Mouse (Mus musculus) neural tube, embryonic 15.5 days (tissue): ENCODE measurements around the gene Fnip2. TPM values are rescaled to one million over a fixed set of nuclear protein-coding genes. Genes with fewer than 3 reads are reported as not detected.
A peak's percentile ranks its signal among the peaks of the same experiment; 100 is the strongest.

Experiments
- ATAC-seq: fragments of 200-750 bp; cut with Nextera tagmentation; 2 replicates; pipeline ENCODE4 v1.8.0; 2017; ENCODE audit warnings: mild to moderate bottlenecking, moderate TSS enrichment, moderate library complexity; ENCODE audit not compliant: low FRiP score
- H3K27ac ChIP-seq: fragments of 300-500 bp; sonication (generic); replicated peaks from 2 replicates; pipeline ENCODE4 v1.5.1; 2015; ENCODE audit warnings: mild to moderate bottlenecking, inconsistent platforms
- H3K27me3 ChIP-seq: fragments of 300-500 bp; sonication (generic); replicated peaks from 2 replicates; pipeline ENCODE4 v1.6.1; 2015; ENCODE audit warnings: inconsistent platforms
- H3K36me3 ChIP-seq: fragments of 300-500 bp; sonication (generic); 2 replicates; pipeline ENCODE4 v1.6.1; 2015; ENCODE audit warnings: inconsistent platforms
- H3K4me1 ChIP-seq: fragments of 300-500 bp; sonication (generic); 2 replicates; pipeline ENCODE4 v1.6.1; 2015; ENCODE audit warnings: inconsistent platforms
- H3K4me2 ChIP-seq: fragments of 300-500 bp; sonication (generic); 2 replicates; pipeline ENCODE4 v1.6.1; 2015; ENCODE audit warnings: inconsistent platforms, mild to moderate bottlenecking, moderate library complexity
- H3K4me3 ChIP-seq: fragments of 300-500 bp; sonication (generic); replicated peaks from 2 replicates; pipeline ENCODE4 v1.5.1; 2015; ENCODE audit warnings: mild to moderate bottlenecking, inconsistent platforms
- H3K9ac ChIP-seq: fragments of 300-500 bp; sonication (generic); replicated peaks from 2 replicates; pipeline ENCODE4 v1.6.1; 2015; ENCODE audit warnings: mild to moderate bottlenecking, inconsistent platforms
- H3K9me3 ChIP-seq: fragments of 300-500 bp; sonication (generic); replicated peaks from 2 replicates; pipeline ENCODE4 v1.6.1; 2016; ENCODE audit warnings: inconsistent platforms
- WGBS: fragments of 180-500 bp; shearing (Covaris S2); methylation state at CpG from one replicate; pipeline ENCODE4 v1.1.7; 2015; ENCODE audit warnings: mixed read lengths; 5-methylcytosine and 5-hydroxymethylcytosine counted together
- polyA plus RNA-seq: library from polyadenylated mRNA; unstranded; fragments of >200 nt; fragmentation: Nextera tagmentation; extraction: Ambion mirVana; gene quantifications from 2 replicates; pipeline ENCODE4 v1.2.1, GENCODE M21; 2015

The Fnip2 gene
- polyA plus RNA-seq, 1 experiment from 2014 or later: 7.3 TPM

DNA sequence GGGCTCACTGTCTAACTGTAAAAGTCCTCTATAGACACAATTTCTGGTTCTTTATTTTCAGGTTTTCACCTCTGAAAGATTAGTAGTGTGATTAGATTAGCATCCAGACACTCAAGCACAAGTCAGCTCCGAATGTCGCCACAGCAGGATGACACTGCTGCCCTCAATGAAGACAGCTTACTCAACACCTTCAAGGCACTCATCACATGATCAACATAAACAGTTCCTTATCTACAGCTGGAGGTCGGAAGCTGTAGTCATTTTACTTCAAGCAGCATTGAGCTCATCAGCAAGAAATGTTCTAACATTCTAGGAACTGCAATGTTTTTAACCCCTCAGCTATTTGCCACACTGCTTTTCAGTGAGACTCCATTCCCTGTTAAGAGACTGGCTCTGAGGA, 76.0 kb downstream of the Fnip2 start:
- no peak overlapping the region for H3K4me3 ChIP-seq
- no peak overlapping the region for H3K9ac ChIP-seq
- H3K27me3 ChIP-seq: no peaks in the 10 kb centered on the region
- no peak overlapping the region for H3K4me2 ChIP-seq
- no peaks in the 10 kb centered on the region for H3K4me1 ChIP-seq
- 89% methylated on average over 3 of the region's 3 CpGs for WGBS
- peaks cover 47% of the 10 kb centered on the region for H3K36me3 ChIP-seq
- H3K27ac ChIP-seq: no peak overlapping the region
- no peaks in the 10 kb centered on the region for H3K9me3 ChIP-seq
- no peak for ATAC-seq

- Histone ChIP-seq H3K4me1 (no peaks in the 10 kb centered on the region), H3K27ac (no peak overlapping the region), H3K4me3 (no peak overlapping the region), H3K9me3 (no peaks in the 10 kb centered on the region), H3K9ac (no peak overlapping the region), H3K27me3 (no peaks in the 10 kb centered on the region), H3K36me3 (peaks cover 42% of the 10 kb centered on the region), H3K4me2 (no peak overlapping the region)
- 96% methylated on average over 5 of the region's 5 CpGs for WGBS
- ATAC-seq: no peak
Measured at GRCm38 (mm10) chr3:79490102-79490501, 77.5 kb downstream of the Fnip2 start.

DNA sequence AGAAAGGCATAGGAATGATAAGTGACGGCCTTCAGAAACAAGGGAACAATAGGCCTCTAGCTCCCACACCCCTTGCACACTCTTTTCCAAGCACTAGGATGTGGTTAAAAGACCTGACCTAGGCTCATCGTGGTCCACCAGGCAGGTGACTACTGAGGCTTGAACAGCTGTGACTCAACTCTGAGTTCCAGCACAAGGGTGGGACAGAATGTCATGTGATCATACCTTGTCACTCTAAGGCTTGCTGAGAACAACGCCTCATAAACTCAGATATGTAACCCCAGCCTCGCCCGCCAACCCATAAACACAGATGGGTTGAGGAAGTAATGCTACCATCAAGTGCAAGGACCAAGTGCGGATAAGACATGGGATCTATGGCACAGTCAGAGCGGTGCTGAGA, 79.6 kb downstream of the Fnip2 start:
- WGBS: 96% methylated on average over 7 of the region's 7 CpGs
- Histone ChIP-seq H3K36me3 (peaks cover 54% of the 10 kb centered on the region), H3K4me3 (no peak overlapping the region), H3K4me2 (no peak overlapping the region), H3K27me3 (no peaks in the 10 kb centered on the region), H3K4me1 (no peaks in the 10 kb centered on the region), H3K9ac (no peak overlapping the region), H3K27ac (no peak overlapping the region), H3K9me3 (no peaks in the 10 kb centered on the region)
- ATAC-seq: no peak

- no peak overlapping the region for H3K9ac ChIP-seq
- H3K36me3 ChIP-seq: peaks cover 49% of the 10 kb centered on the region
- H3K27me3 ChIP-seq: no peaks in the 10 kb centered on the region
- 90% methylated on average over 16 of the region's 16 CpGs for WGBS
- H3K4me2 ChIP-seq: no peak overlapping the region
- H3K9me3 ChIP-seq: no peaks in the 10 kb centered on the region
- no peaks in the 10 kb centered on the region for H3K4me1 ChIP-seq
- no peak overlapping the region for H3K27ac ChIP-seq
- ATAC-seq: no peak
- H3K4me3 ChIP-seq: no peak overlapping the region
Measured at GRCm38 (mm10) chr3:79484286-79485063, 83.1 kb downstream of the Fnip2 start.

GRCm38 (mm10) chr3:79478880-79479279, 88.7 kb downstream of the Fnip2 start:
- Histone ChIP-seq H3K4me3 (no peak overlapping the region), H3K9me3 (no peaks in the 10 kb centered on the region), H3K27me3 (no peaks in the 10 kb centered on the region), H3K4me2 (no peak overlapping the region), H3K27ac (no peak overlapping the region), H3K36me3 (peaks cover 21% of the 10 kb centered on the region), H3K4me1 (peaks cover 24% of the 10 kb centered on the region), H3K9ac (no peak overlapping the region)
- ATAC-seq: no peak
- WGBS: 60% methylated on average over 4 of the region's 4 CpGs

DNA sequence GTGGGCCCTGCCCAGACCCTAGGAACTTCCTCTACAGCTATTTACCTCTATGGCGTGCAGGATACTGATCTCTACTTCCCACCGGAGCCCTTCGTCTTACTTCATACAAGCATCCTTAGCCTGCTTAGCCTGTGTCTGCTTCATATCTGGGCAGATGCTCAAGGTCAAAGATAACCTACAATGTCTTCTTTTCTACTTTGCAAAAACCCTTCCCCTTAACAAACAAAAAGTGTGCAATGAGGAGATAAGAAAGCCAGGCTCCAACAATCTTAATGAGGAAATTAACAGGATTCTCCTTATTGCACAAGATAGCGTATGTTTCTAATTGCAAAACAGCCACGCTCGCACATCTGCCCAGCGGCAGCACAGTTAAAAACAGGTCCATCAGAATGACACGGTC, 89.2 kb downstream of the Fnip2 start:
- H3K9ac ChIP-seq: no peak overlapping the region
- H3K27me3 ChIP-seq: no peaks in the 10 kb centered on the region
- peaks cover 24% of the 10 kb centered on the region for H3K4me1 ChIP-seq
- no peak overlapping the region for H3K27ac ChIP-seq
- H3K4me2 ChIP-seq: no peak overlapping the region
- peaks cover 17% of the 10 kb centered on the region for H3K36me3 ChIP-seq
- no peak overlapping the region for H3K4me3 ChIP-seq
- no peaks in the 10 kb centered on the region for H3K9me3 ChIP-seq
- no peak for ATAC-seq
- WGBS: 80% methylated on average over 8 of the region's 8 CpGs

GRCm38 (mm10) chr3:79475980-79476379, 91.6 kb downstream of the Fnip2 start:
- Histone ChIP-seq H3K27ac (no peak overlapping the region), H3K9me3 (no peaks in the 10 kb centered on the region), H3K36me3 (peaks cover 12% of the 10 kb centered on the region), H3K4me2 (no peak overlapping the region), H3K4me3 (no peak overlapping the region), H3K4me1 (peaks cover 24% of the 10 kb centered on the region), H3K9ac (no peak overlapping the region), H3K27me3 (no peaks in the 10 kb centered on the region)
- 79% methylated on average over 2 of the region's 2 CpGs for WGBS
- ATAC-seq: no peak

GRCm38 (mm10) chr3:79474911-79475310, 92.7 kb downstream of the Fnip2 start:
- Histone ChIP-seq H3K4me1 (peaks cover 24% of the 10 kb centered on the region), H3K27ac (0 out of 2 replicates have a peak overlapping the region, but pooled peaks have one; percentile 52), H3K36me3 (peaks cover 3% of the 10 kb centered on the region; the same call in 1 of the 2 replicates), H3K27me3 (no peaks in the 10 kb centered on the region), H3K9me3 (no peaks in the 10 kb centered on the region), H3K4me3 (no peak overlapping the region), H3K4me2 (no peak overlapping the region), H3K9ac (no peak overlapping the region)
- WGBS: 33% methylated on average over 4 of the region's 4 CpGs
- peak; percentile 29; the same call in 1 of the 2 replicates for ATAC-seq

DNA sequence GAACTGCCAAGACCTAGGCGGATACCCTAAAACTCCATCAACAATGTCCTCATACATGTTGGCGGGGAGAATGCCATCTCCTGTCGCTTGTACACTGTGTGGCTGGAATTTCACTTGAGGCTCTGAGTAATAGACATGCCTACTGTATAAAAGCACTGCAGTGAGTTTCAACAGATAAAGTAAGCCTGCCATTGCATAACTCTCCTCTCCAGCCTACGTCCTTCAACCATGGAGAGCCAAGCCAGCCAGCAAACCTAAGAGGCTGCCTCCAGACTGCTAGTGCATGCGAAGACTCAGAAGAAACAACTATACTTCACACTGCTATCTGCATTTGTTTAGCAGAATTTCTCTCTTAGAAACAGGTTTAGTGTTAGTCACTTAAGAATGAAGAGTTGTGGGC, 95.2 kb downstream of the Fnip2 start:
- peaks cover 10% of the 10 kb centered on the region for H3K36me3 ChIP-seq
- ATAC-seq: no peak
- H3K27me3 ChIP-seq: no peaks in the 10 kb centered on the region
- WGBS: 94% methylated on average over 5 of the region's 5 CpGs
- H3K4me2 ChIP-seq: no peak overlapping the region
- no peak overlapping the region for H3K4me3 ChIP-seq
- peaks cover 16% of the 10 kb centered on the region for H3K4me1 ChIP-seq
- no peak overlapping the region for H3K27ac ChIP-seq
- H3K9ac ChIP-seq: no peak overlapping the region
- H3K9me3 ChIP-seq: no peaks in the 10 kb centered on the region

GRCm38 (mm10) chr3:79469440-79469839, 98.2 kb downstream of the Fnip2 start:
- H3K4me1 ChIP-seq: no peaks in the 10 kb centered on the region; the same call in 1 of the 2 replicates
- WGBS: 98% methylated on average over 5 of the region's 5 CpGs
- H3K36me3 ChIP-seq: peaks cover 16% of the 10 kb centered on the region; the same call in 1 of the 2 replicates
- H3K27me3 ChIP-seq: no peaks in the 10 kb centered on the region
- no peak overlapping the region for H3K4me2 ChIP-seq
- H3K4me3 ChIP-seq: no peak overlapping the region
- H3K9ac ChIP-seq: no peak overlapping the region
- ATAC-seq: no peak
- H3K9me3 ChIP-seq: no peaks in the 10 kb centered on the region
- no peak overlapping the region for H3K27ac ChIP-seq

DNA sequence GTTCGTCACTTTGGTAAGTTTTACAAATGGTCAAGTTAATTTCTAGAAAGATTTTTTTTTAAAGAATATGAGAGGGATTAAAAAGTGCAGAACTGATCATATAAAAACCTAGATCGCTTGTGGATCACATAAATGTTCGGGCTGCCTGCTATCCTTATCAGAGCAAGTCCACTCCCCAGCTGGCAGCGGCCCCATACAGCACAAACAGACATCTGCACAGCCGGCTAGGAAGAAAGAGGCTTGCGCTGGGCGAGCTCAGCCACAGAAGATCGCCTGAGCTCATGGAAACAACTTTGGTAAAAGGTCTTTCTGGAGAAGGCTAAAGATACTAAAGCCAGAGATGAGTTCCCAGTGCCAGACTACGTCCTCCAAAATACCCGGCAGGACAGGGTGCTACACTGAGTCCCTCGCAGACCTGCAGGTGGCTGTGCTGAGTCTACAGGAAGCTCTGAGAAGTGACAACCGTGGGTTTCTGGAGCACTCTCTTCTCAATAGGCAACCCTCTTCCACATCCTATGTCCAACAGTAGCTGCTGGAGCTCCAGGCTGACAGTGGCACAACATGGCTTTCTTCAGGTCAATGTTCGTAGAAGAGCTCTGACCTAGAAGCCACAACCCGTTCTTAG, 108.8 kb downstream of the Fnip2 start:
- ATAC-seq: no peak
- no peak overlapping the region for H3K27ac ChIP-seq
- H3K9me3 ChIP-seq: no peaks in the 10 kb centered on the region
- no peak overlapping the region for H3K4me3 ChIP-seq
- H3K36me3 ChIP-seq: peaks cover 25% of the 10 kb centered on the region
- WGBS: 93% methylated on average over 14 of the region's 14 CpGs
- H3K4me1 ChIP-seq: no peaks in the 10 kb centered on the region
- H3K27me3 ChIP-seq: no peaks in the 10 kb centered on the region
- no peak overlapping the region for H3K4me2 ChIP-seq
- H3K9ac ChIP-seq: no peak overlapping the region

DNA sequence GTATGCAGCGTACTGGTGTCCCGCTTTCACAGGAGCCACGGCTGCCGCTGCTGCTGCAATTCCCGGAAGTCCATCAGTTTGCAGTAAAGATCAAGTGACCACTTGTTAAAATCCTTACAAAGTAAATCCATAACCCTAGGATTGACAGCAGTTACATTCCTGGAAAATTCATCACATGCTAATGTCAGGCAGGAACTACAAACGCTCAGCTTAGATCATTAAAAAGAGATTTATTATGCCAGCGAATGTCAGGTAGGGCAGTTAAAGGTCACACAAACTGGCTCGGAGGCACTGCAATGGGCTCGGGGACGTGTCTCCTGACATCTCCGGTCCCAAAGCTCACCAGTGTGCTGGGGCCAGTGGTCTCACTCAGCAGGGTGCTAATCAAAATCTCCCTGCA, 111.8 kb downstream of the Fnip2 start:
- H3K27me3 ChIP-seq: no peaks in the 10 kb centered on the region
- no peaks in the 10 kb centered on the region for H3K9me3 ChIP-seq
- no peaks in the 10 kb centered on the region for H3K4me1 ChIP-seq
- no peak overlapping the region for H3K4me2 ChIP-seq
- ATAC-seq: no peak
- WGBS: 50% methylated on average over 11 of the region's 11 CpGs
- H3K36me3 ChIP-seq: peaks cover 15% of the 10 kb centered on the region
- H3K4me3 ChIP-seq: no peak overlapping the region
- H3K9ac ChIP-seq: no peak overlapping the region
- H3K27ac ChIP-seq: no peak overlapping the region
